Mouse (Mus musculus) thymus, postnatal 10 days (tissue): ENCODE results near the gene Bmp4.

Source experiments
- DNase-seq, 2 experiments: peaks; one replicate each; pipeline ENCODE4 v3.0.0; 2021; ENCODE audit warnings: low spot score in 2 of 2

Gene Bmp4

GRCm38 (mm10) chr14:46386478-46387356, 3.8 kb downstream of the Bmp4 start:
- no peak for DNase-seq

- DNase-seq = no peak
Measured at GRCm38 (mm10) chr14:46385701-46386477, 4.6 kb downstream of the Bmp4 start.

- DNase-seq = no peak
Measured at GRCm38 (mm10) chr14:46384946-46385691, 5.3 kb downstream of the Bmp4 start.

GRCm38 (mm10) chr14:46381457-46381856, 9.0 kb downstream of the Bmp4 start:
- no peak for DNase-seq

- peak in 1 of 2 experiments; percentile 25 for DNase-seq
Measured at GRCm38 (mm10) chr14:46380286-46380721, 10.2 kb downstream of the Bmp4 start.

- no peak for DNase-seq
Measured at GRCm38 (mm10) chr14:46379285-46379684, 11.2 kb downstream of the Bmp4 start, which contains the start of gene Gm15217. Gene Gm15217 (plus strand): TSS chr14:46379414.

- DNase-seq = no peak
Measured at GRCm38 (mm10) chr14:46375796-46376195, 14.7 kb downstream of the Bmp4 start.

GRCm38 (mm10) chr14:46372452-46372851, 18.0 kb downstream of the Bmp4 start:
- no peak for DNase-seq

- DNase-seq = peak in 1 of 2 experiments; percentile 16
Measured at GRCm38 (mm10) chr14:46363209-46363608, 27.3 kb downstream of the Bmp4 start.

GRCm38 (mm10) chr14:46357696-46358095, 32.8 kb downstream of the Bmp4 start:
- no peak for DNase-seq

GRCm38 (mm10) chr14:46357286-46357685, 33.2 kb downstream of the Bmp4 start:
- DNase-seq = no peak

- no peak for DNase-seq
Measured at GRCm38 (mm10) chr14:46344750-46345149, 45.7 kb downstream of the Bmp4 start.

GRCm38 (mm10) chr14:46338801-46339200, 51.7 kb downstream of the Bmp4 start:
- no peak for DNase-seq
